Mouse (Mus musculus) heart, postnatal 36 days (tissue): ENCODE data around the gene Tmem151a. TPM values are rescaled to one million over a fixed set of nuclear protein-coding genes. Genes with fewer than 3 reads are reported as not detected.
"Not testable (repeated sequence)": the region's sequence is repeated elsewhere in the genome, so short reads cannot be mapped to it uniquely, and the experiment has no call there.

Experiments
- DNase-seq, 2 experiments: peaks; one replicate each; pipeline ENCODE4 v3.0.0; 2021 to 2022
- intact Hi-C: fragments of 180-260 bp; cut with DNase I; formaldehyde crosslinking; loops from one replicate; pipeline ENCODE4 v1.15.1; 2025
- total RNA-seq, 2 experiments: library from RNA; stranded (reverse); gene quantifications; 2 replicates each; pipeline ENCODE4 v1.2.3; 2021

The Tmem151a gene
- total RNA-seq, 2 experiments from 2014 or later: 1.7 to 2.8 TPM

GRCm38 (mm10) chr19:5094746-5095417, 9.6 kb upstream of the Tmem151a start:
- no peak for DNase-seq
- intact Hi-C loops: loop anchor here (2.0 kb wide), 1 partner anchor 44 kb away; no protein-coding TSS in a partner anchor

DNA sequence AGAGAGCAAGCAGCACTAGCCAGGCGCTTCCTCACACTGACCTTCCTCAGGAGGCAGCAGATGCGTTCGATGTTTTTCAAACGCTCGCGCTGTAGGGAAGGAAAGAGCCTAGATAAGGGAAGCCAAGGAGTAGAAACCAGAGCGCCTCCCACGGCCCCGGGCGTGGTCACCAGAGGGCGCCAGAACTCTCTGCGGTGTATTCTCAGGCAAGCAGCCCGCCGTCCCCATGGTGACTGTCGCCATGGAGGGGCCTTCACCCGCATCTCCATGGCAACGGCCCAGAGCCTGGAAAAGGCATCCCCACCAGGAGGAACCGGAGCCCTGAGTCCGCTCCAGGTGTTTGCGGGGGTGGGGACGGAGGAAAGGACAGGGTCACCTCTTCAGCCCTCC, 8.9 kb upstream of the Tmem151a start:
- peak; percentile 84 to 91 for DNase-seq
- intact Hi-C loops: loop anchor here (2.0 kb wide), 1 partner anchor 45 kb away; no protein-coding TSS in a partner anchor

GRCm38 (mm10) chr19:5093481-5094242, 8.3 kb upstream of the Tmem151a start:
- no peak for DNase-seq
- intact Hi-C loops: loop anchor here (2.0 kb wide), 1 partner anchor 45 kb away; no protein-coding TSS in a partner anchor

DNA sequence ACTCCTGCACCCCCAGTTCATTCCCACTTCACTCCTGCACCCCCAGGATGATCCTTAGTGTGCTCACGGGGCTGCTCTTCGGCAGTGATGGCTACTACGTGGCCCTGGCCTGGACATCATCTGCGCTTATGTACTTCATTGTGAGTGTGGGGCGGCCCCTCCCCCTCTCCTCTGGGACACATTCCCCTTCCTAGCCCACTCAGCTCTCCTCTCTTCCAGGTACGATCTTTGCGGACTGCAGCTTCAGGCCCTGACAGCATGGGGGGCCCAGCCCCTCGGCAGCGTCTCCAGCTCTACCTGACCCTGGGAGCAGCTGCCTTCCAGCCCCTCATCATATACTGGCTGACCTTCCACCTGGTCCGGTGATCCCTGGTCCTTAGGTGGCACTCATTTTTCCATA, 6.8 kb upstream of the Tmem151a start:
- intact Hi-C loops: no loop called here
- DNase-seq: no peak

DNA sequence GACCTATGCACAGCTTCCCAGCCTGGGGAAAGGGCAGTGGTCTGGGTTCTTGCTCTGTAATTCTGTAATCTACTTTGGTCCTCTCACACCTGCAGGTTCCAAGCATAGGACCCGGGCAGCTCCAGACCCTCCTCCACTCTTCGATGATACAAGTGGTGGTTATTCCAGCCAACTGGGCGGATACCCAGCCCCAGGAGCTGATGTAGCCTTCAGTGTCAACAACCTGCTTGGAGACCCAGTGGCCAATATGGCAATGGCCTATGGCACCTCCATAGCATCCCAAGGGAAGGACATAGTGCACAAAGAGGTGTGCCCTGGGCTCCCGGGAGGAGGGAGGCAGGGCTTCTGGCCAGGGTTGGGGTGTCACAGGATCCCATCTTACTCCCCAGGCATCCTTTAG, 4.0 kb upstream of the Tmem151a start:
- DNase-seq: no peak
- intact Hi-C loops: no loop called here

- DNase-seq: peak; percentile 93 to 94
These were observed 2.8 kb upstream of the Tmem151a start, which contains the start of gene Yif1a for GRCm38 (mm10) chr19:5087884-5088728. Gene Yif1a, plus strand, starts transcription at chr19:5088538.

DNA sequence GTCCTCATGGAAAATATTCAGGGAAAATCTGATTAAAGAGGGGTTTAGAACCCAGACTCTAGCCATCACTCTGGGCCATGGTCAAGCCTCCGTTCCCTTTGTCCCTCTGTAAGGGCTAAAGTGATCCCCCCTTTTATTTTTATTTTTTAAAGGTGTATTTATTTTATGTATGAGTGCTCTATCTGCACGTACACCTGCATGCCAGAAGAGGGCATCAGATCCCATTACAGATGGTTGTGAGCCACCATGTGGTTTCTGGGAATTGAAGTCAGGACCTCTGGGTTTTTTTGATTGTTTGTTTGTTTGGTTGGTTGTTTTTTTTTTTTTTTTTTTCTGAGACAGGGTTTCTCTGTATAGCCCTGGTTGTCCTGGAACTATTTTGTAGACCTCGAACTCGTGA, 1.2 kb upstream of the Tmem151a start:
- intact Hi-C loops: not testable (repeated sequence)

More at GRCm38 (mm10) chr19:5087884-5088728, 2.8 kb upstream of the Tmem151a start, which contains the start of gene Yif1a:
- intact Hi-C loops: no loop called here

DNA sequence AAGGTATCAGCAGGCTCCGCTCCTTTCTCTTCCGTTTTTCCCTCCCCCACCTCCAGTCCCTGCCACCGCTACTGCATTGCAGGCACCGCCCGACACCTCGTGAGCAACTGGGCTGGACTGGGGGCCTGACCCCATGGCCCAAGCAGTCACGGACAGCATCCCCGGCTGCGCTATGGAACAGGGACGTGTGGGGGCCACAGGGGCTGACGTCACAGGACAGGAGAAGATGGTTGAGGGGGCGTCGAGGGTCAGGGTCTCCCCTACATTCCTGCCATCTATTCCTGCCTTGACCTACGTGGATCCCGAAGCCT, 542 bp downstream of the Tmem151a start:
- intact Hi-C loops: no loop called here
- no peak for DNase-seq

More for the DNA sequence above, 1.2 kb upstream of the Tmem151a start:
- DNase-seq: not testable (repeated sequence)

GRCm38 (mm10) chr19:5083961-5084833, 1.1 kb downstream of the Tmem151a start:
- intact Hi-C loops: no loop called here
- no peak for DNase-seq

GRCm38 (mm10) chr19:5082596-5082995, 2.7 kb downstream of the Tmem151a start:
- intact Hi-C loops: no loop called here
- no peak for DNase-seq

DNA sequence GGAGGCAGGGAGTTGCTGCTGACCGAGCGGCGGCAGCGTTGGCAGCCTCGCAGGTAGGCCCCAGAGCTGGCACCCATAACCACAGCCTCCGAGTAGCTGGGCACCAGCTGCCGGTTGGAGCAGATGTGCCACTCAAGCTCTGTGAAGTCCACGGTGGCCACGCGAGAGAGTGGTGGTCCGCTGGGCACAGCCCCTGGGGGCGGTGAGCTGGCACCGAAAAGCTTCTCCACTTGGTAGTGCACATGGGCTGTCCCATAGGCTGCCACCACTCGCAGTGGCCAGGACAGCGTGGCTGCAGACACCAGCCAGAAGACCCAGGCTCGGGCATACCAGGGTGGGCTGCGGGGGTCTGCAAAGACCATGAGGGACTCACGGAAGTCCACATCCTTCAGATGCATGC, 3.3 kb downstream of the Tmem151a start:
- no peak for DNase-seq
- intact Hi-C loops: no loop called here

DNA sequence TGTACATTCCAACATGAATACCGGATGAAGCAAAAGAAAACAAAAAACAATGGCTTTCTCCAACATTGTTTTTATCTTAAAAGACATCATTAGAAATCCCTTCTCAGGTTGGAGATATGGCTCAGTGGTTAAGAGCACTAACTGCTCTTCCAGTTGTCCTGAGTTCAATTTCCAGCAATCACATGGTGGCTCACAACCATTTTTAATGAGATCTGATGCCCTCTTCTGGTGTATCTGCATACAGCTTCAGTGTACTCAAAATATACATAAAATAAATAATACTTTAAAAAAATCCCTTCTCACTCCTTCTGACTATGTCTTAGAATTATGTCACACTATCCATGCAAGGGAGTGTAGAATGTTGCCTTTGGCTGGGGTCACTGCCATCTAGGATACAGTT, 6.1 kb downstream of the Tmem151a start:
- intact Hi-C loops: no loop called here
- no peak for DNase-seq

DNA sequence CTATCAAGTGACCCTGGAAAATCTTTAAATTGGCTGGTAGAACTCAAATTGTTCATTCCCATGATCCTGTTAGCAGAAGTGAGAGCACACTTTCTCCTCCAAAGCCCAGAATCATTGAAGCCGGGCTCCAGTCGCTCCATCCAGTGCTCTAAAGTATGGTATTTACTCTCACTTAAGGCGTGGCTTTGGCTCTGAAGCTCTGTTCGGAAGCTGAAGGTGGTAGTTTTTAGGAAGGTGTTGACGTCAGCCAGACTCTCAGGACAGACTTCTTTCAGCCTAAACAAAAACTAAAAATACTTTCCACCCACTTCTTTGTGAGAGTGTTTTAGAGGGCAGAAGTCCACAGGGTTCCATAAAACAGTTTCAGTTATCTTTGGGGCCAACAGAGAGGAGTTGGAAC, 11.8 kb downstream of the Tmem151a start:
- intact Hi-C loops: loop anchor here (1.0 kb wide), 2 partner anchors 17 to 58 kb away; no protein-coding TSS in a partner anchor

GRCm38 (mm10) chr19:5073028-5073427, 12.3 kb downstream of the Tmem151a start:
- intact Hi-C loops: loop anchor here (1.0 kb wide), 2 partner anchors 17 to 58 kb away; no protein-coding TSS in a partner anchor
- peak; percentile 66 to 81 for DNase-seq

More for the DNA sequence above, 11.8 kb downstream of the Tmem151a start:
- DNase-seq: no peak

DNA sequence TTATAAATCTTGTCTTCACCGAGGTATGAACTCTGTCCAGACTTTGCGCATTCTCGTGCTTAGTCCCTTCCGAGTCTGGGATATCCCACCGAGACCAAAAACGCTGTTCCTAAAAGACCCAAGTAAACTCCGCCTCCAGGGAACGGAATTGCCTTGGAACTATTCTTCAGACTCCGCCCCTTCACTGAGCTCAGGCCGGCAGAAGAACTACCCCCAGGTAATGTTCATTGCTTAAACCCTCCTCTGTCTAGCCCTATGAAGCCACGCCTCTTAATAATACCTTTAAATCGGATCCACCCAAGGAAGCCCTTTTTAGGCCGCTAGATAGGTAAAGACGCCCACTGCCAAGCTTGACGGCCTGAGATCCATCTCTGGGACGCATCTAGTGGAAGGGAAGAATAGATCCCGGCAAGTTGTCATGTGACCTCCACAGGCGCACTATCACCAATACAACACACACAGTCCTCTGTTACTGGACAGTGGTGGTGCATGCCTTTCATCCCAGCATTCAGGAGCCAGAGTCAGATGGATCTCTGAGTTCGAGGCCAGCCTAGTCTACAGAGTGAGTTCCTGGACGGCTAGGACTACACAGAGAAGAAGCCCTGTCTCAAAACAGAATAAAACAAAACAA, 12.8 kb downstream of the Tmem151a start:
- DNase-seq: no peak
- intact Hi-C loops: loop anchor here (1.0 kb wide), 2 partner anchors 16 to 57 kb away; no protein-coding TSS in a partner anchor

DNA sequence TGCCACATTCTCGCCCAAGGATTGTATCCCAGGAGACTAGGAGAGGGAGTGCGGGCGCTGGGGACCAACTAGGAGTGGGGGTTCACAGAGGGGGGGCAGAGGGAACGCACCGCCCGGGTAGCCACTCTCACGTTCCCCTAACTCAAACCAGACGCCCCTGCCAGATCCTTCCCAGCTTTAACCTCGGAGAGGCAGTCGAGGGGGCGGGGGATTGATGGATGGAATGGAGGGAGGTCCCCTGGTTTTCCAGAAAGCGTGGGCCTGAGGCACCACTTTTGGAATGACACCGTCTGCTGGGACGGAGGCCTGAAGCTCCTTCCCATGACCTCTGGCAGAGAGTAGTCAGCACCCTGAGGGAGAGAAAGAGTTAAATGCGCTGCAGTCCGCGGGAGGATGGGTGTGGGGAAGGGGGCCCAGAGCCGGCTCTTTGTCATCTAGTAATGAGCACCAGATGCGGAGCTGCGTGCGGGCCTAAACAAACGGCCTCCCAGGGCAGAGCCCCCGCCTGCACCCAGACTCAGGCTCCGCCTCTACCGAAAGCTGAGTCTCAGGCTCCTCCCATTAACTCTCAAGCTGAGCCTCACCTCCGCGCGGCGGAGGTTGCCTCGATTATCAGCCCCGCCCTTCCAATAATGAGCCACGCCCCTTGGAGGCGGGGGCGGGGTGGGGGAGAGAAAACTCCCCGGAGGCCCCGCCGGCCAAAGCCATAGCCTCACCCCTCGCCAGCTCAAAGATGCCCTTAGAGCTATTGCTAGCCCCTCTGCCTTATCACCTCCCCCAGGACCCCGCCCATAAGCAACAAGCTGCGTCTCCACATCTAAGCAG, 13.6 kb downstream of the Tmem151a start:
- intact Hi-C loops: no loop called here
- peak; percentile 73 to 81 for DNase-seq

GRCm38 (mm10) chr19:5071077-5071476, 14.3 kb downstream of the Tmem151a start:
- intact Hi-C loops: no loop called here
- no peak for DNase-seq

DNA sequence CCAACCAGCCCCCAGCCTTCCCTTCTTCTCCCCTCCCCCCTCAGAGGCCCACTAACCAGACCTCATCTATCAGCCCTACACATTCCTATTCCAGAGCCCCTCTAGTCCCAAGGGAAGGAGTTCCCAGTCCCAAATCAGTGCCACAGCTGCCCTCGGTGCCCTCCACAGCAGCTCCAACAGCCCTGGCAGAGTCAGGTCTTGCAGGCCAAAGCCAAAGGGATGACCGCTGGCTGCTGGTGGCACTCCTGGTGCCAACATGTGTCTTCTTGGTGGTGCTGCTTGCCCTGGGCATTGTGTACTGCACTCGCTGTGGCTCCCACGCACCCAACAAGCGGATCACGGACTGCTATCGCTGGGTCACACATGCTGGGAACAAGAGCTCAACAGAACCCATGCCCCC, 15.4 kb downstream of the Tmem151a start:
- intact Hi-C loops: no loop called here
- DNase-seq: no peak
